Mouse (Mus musculus): Measurements from ENCODE around the gene Plcb1. TPM values are rescaled to one million over a fixed set of nuclear protein-coding genes. Genes with fewer than 3 reads are reported as not detected.
"Not testable (repeated sequence)": the region's sequence is repeated elsewhere in the genome, so short reads cannot be mapped to it uniquely, and the experiment has no call there.

Plcb1 gene
- polyA plus RNA-seq, 1 experiment from 2014 or later, result 51.8 TPM

DNA sequence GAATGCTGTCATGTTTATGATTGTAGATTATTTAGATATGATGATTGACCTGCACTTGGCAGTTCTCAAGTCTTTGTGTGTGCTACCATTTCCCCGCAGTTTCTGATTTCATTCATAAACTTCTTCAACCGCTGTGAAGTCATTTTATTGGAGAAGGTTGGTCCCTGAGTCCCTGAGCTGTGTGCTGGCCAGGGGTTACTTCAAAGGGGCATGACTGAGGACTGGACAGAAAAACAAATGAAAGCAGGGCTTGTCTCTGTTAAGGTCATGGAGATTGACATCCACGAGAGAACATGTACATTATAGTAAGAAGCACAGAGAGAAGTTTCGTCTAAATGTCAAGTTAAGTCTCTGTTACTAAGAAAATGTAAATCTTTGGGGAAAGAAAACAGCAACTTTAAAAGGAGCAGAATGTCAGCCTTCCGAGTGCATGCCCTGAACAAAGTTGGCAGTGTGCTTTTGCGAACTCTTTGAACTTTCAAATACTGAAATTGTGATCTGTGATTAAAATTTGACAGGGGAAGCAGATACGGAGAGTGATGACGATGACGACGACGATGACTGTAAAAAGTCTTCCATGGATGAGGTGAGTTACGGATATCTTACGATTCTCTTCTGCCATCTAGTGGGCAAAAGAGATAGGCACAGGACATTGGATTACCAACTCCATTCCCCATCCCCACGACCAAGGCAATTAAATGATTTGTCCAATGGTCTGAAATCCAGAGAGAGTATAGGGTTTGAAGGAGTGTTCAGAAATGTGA, 544.1 kb downstream of the Plcb1 start:
- H3K4me3 ChIP-seq (ENCODE audit: low read length), result peak overlapping the region; percentile 22
- no peak overlapping the region for H3K27ac ChIP-seq (ENCODE audit: low read depth, low read length)
- ATAC-seq, result peak; percentile 77
- H3K9ac ChIP-seq (ENCODE audit: low read depth, low read length), result no peak overlapping the region
- peak overlapping the region; percentile 57 for H3K4me2 ChIP-seq (ENCODE audit: low read length)
- no peaks in the 10 kb centered on the region for H3K36me3 ChIP-seq (ENCODE audit: control insufficient read depth, insufficient read depth, low read length)
- WGBS, result 12% methylated on average over 14 of the region's 14 CpGs
- H3K4me1 ChIP-seq (ENCODE audit: control insufficient read depth, insufficient read depth, low read depth, low read length), result 0 out of 2 replicates have a peak, but pooled peaks cover 3% of the 10 kb centered on the region
- no peaks in the 10 kb centered on the region for H3K9me3 ChIP-seq (ENCODE audit: control insufficient read depth, low read length)
- no peaks in the 10 kb centered on the region for H3K27me3 ChIP-seq (replicated peaks; ENCODE audit: control insufficient read depth, insufficient read depth, low read length)

DNA sequence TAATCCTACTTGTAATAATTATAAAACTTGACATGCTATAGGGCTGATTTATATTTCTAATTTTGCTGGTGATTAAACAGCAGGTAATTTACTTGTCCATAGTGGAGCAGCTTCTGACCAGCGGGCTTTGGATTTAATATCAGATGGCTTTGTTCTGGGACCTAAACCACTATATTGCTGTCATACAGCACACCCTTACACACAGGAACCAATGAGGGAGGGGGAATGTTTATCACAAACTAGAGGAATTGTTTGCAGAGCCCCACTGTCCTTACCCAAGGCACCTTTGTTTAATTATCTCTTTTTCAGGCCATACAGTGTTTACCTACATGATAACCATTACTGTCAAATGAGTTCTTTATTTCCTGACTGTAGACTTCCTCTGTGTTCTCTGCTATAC, 546.0 kb downstream of the Plcb1 start:
- no peaks in the 10 kb centered on the region for H3K27me3 ChIP-seq (replicated peaks; ENCODE audit: control insufficient read depth, insufficient read depth, low read length)
- 0 out of 2 replicates have a peak, but pooled peaks cover 3% of the 10 kb centered on the region for H3K4me1 ChIP-seq (ENCODE audit: control insufficient read depth, insufficient read depth, low read depth, low read length)
- H3K36me3 ChIP-seq (ENCODE audit: control insufficient read depth, insufficient read depth, low read length), result no peaks in the 10 kb centered on the region
- WGBS, result 75% methylated on average over 1 of the region's 1 CpGs
- H3K9ac ChIP-seq (ENCODE audit: low read depth, low read length), result no peak overlapping the region
- no peak overlapping the region for H3K4me3 ChIP-seq (ENCODE audit: low read length)
- H3K27ac ChIP-seq (ENCODE audit: low read depth, low read length), result no peak overlapping the region
- H3K9me3 ChIP-seq (ENCODE audit: control insufficient read depth, low read length), result no peaks in the 10 kb centered on the region
- peak; percentile 8; the same call in 1 of the 2 replicates for ATAC-seq
- no peak overlapping the region for H3K4me2 ChIP-seq (ENCODE audit: low read length)

DNA sequence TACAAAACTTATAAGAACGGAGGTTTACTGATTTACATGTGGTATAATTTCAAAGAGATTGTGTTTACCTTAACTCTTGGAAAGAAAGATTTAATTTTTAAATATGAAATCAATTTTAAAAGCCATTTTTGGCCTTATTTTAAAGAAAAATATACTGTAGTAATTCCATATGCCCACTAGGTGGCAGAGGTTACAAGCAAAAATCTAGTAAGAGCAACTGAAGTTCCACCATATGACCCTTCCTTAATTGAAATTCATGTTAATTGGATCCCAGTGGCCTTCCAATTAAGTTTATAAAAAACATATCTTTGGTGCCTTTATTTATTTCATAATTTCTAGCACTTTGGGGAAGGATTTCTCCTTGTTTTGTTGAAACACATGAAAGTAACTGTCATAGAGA, 570.4 kb downstream of the Plcb1 start:
- H3K4me3 ChIP-seq (ENCODE audit: low read length), result no peak overlapping the region
- H3K9me3 ChIP-seq (ENCODE audit: control insufficient read depth, low read length), result no peaks in the 10 kb centered on the region
- 32% methylated on average over 1 of the region's 1 CpGs for WGBS
- H3K27ac ChIP-seq (ENCODE audit: low read depth, low read length), result no peak overlapping the region
- no peak overlapping the region for H3K9ac ChIP-seq (ENCODE audit: low read depth, low read length)
- ATAC-seq, result no peak
- no peaks in the 10 kb centered on the region for H3K27me3 ChIP-seq (replicated peaks; ENCODE audit: control insufficient read depth, insufficient read depth, low read length)
- H3K4me1 ChIP-seq (ENCODE audit: control insufficient read depth, insufficient read depth, low read depth, low read length), result no peaks in the 10 kb centered on the region
- no peaks in the 10 kb centered on the region for H3K36me3 ChIP-seq (ENCODE audit: control insufficient read depth, insufficient read depth, low read length)
- no peak overlapping the region for H3K4me2 ChIP-seq (ENCODE audit: low read length)

DNA sequence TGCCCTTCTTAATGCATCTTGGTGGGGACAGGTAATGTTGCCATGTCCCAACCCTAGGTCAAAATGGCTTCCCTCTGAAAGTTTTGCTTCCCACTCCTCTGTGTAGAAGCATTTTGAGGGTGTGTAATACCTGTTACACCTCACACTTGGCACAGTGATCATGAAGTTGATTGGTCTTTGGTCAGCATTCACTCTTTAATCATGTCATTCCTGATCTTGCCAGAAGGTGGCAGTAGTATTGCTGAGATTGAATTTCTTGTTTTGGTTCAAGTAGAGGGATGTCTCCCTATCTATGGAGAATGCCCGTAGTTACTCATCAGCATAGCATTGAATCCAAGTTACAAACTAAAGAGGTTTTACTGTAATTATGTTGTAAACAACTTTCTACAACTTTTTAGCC, 575.9 kb downstream of the Plcb1 start:
- Histone ChIP-seq H3K4me3 (ENCODE audit: low read length) (no peak overlapping the region), H3K36me3 (ENCODE audit: control insufficient read depth, insufficient read depth, low read length) (no peaks in the 10 kb centered on the region), H3K4me2 (ENCODE audit: low read length) (no peak overlapping the region), H3K4me1 (ENCODE audit: control insufficient read depth, insufficient read depth, low read depth, low read length) (no peaks in the 10 kb centered on the region), H3K27ac (ENCODE audit: low read depth, low read length) (no peak overlapping the region), H3K9me3 (ENCODE audit: control insufficient read depth, low read length) (no peaks in the 10 kb centered on the region), H3K9ac (ENCODE audit: low read depth, low read length) (no peak overlapping the region), H3K27me3 (replicated peaks; ENCODE audit: control insufficient read depth, insufficient read depth, low read length) (no peaks in the 10 kb centered on the region)
- 15% methylated on average over 1 of the region's 1 CpGs for WGBS
- peak; percentile 63; the same call in 1 of the 2 replicates for ATAC-seq

DNA sequence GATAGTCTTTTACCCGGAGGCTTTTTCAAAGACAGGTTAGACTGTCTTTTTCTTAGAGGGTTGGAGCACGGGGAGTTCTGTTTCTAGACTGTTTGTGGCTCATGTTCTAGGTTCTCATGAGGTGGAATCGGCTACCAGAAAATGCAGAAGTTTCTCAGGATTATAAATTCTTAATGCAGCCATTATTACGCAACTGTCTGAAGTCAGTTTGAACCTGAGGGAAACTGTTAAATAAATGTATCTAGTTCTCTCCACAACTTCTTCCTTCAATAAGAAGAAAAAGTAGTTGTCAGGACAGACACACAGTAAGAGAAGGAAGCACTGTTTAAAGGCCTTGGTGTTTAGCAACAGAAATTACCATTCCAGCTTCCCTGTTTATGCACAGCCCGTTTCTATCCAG, 577.1 kb downstream of the Plcb1 start:
- WGBS, result 88% methylated on average over 5 of the region's 5 CpGs
- Histone ChIP-seq H3K9ac (ENCODE audit: low read depth, low read length) (no peak overlapping the region), H3K9me3 (ENCODE audit: control insufficient read depth, low read length) (no peaks in the 10 kb centered on the region), H3K36me3 (ENCODE audit: control insufficient read depth, insufficient read depth, low read length) (no peaks in the 10 kb centered on the region), H3K27me3 (replicated peaks; ENCODE audit: control insufficient read depth, insufficient read depth, low read length) (no peaks in the 10 kb centered on the region), H3K4me2 (ENCODE audit: low read length) (no peak overlapping the region), H3K4me3 (ENCODE audit: low read length) (no peak overlapping the region), H3K27ac (ENCODE audit: low read depth, low read length) (no peak overlapping the region), H3K4me1 (ENCODE audit: control insufficient read depth, insufficient read depth, low read depth, low read length) (no peaks in the 10 kb centered on the region)
- ATAC-seq, result no peak

DNA sequence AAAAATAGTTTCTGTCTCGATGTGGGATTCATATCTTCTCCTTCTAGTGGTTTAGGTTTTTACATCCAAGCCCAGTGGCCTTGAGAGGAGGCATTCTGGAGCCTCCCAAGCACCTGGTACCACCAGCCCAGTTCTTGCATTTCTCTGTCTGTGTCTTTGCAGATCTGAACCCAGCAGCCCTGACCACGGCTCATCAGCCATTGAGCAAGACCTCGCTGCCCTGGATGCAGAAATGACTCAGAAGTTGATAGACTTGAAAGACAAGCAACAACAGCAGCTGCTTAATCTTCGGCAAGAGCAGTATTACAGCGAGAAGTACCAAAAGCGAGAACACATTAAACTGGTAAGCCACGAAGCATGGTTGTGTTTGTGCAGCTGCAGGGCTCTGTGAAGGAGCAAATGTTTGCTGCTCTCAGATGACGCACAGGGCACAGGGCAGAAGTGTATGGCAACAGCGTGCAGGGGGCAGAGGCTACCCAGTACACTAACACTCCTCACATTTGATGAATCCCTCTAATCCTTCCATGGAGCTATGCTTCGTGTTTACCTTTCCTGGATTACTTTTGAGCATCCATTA, 584.5 kb downstream of the Plcb1 start:
- ATAC-seq, result no peak; the same call in 1 of the 2 replicates
- H3K9me3 ChIP-seq (ENCODE audit: control insufficient read depth, low read length), result no peaks in the 10 kb centered on the region
- H3K36me3 ChIP-seq (ENCODE audit: control insufficient read depth, insufficient read depth, low read length), result no peaks in the 10 kb centered on the region
- no peak overlapping the region for H3K27ac ChIP-seq (ENCODE audit: low read depth, low read length)
- H3K27me3 ChIP-seq (replicated peaks; ENCODE audit: control insufficient read depth, insufficient read depth, low read length), result no peaks in the 10 kb centered on the region
- H3K9ac ChIP-seq (ENCODE audit: low read depth, low read length), result no peak overlapping the region
- H3K4me2 ChIP-seq (ENCODE audit: low read length), result no peak overlapping the region
- no peaks in the 10 kb centered on the region for H3K4me1 ChIP-seq (ENCODE audit: control insufficient read depth, insufficient read depth, low read depth, low read length)
- 74% methylated on average over 10 of the region's 10 CpGs for WGBS
- H3K4me3 ChIP-seq (ENCODE audit: low read length), result no peak overlapping the region

DNA sequence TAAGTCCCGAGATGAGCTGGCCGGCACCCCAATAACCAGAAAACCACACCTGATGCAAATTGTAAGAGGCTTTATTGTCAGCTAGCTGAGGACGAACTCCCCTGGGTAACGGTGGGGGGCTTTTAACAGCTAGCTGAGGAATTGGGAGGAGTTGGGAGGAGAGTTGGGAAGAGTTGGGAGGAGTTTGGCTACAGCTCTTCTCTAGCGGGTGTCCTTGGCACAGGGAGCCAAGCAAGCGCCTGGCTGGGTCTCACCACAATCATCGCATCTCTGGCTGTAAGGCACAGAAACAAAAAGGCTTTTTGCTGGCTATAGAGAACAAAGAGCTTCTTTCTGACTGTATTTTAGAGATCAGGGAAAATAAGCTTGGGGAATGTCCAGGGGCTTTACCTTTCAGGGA, 594.9 kb downstream of the Plcb1 start:
- 31% methylated on average over 7 of the region's 7 CpGs for WGBS
- not testable (repeated sequence) for H3K27ac ChIP-seq (ENCODE audit: low read depth, low read length); H3K36me3 ChIP-seq (ENCODE audit: control insufficient read depth, insufficient read depth, low read length); H3K9me3 ChIP-seq (ENCODE audit: control insufficient read depth, low read length); H3K4me3 ChIP-seq (ENCODE audit: low read length); H3K9ac ChIP-seq (ENCODE audit: low read depth, low read length); H3K27me3 ChIP-seq (replicated peaks; ENCODE audit: control insufficient read depth, insufficient read depth, low read length); H3K4me1 ChIP-seq (ENCODE audit: control insufficient read depth, insufficient read depth, low read depth, low read length)
- H3K4me2 ChIP-seq (ENCODE audit: low read length), result 0 out of 2 replicates have a peak overlapping the region, but pooled peaks have one; percentile 7
- ATAC-seq, result 0 out of 2 replicates have a peak, but pooled peaks have one; percentile 50

DNA sequence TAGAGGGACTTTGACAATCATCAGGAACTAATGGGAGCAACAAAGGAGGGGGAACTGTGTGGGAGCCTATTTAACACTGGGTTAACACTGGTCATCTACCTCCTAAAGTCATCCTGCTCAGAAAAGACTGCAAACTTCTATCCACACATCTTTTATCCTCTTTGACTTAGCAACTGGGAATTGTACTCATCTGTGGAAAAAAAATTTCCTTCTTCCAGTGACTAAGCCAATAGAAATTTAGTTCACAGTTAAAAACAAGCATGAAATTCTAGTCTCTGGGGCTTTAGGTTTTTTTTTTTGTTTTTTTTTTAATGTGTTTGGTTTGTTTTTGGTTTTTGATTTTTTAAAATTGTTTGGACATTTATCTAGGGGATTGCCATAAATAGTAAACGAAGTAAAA, 595.5 kb downstream of the Plcb1 start:
- Histone ChIP-seq H3K4me1 (ENCODE audit: control insufficient read depth, insufficient read depth, low read depth, low read length) (no peaks in the 10 kb centered on the region; the same call in 1 of the 2 replicates), H3K9ac (ENCODE audit: low read depth, low read length) (no peak overlapping the region), H3K4me3 (ENCODE audit: low read length) (no peak overlapping the region), H3K9me3 (ENCODE audit: control insufficient read depth, low read length) (no peaks in the 10 kb centered on the region), H3K27me3 (replicated peaks; ENCODE audit: control insufficient read depth, insufficient read depth, low read length) (no peaks in the 10 kb centered on the region), H3K4me2 (ENCODE audit: low read length) (no peak overlapping the region), H3K27ac (ENCODE audit: low read depth, low read length) (no peak overlapping the region), H3K36me3 (ENCODE audit: control insufficient read depth, insufficient read depth, low read length) (no peaks in the 10 kb centered on the region)
- WGBS, result 88% methylated on average over 1 of the region's 1 CpGs
- no peak for ATAC-seq

DNA sequence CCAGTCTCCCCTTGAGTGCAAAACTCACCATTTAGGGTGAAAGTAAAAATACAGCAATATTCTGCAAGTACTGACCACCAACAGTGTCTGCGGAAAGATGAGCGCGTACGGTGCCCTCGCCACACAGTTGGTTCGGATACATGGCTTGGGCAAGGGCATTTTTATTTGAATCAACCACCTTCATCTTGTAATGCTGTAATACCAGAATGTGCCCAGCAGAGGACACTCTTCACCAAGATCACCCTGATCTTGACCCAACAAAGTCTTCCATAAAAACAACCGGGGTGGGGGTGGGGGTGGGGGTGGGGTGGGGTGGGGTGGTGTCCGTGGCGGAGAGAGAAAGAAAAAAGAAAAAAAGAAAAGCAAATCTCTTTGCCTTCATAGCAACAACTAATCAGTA, 602.1 kb downstream of the Plcb1 start:
- no peaks in the 10 kb centered on the region for H3K27me3 ChIP-seq (replicated peaks; ENCODE audit: control insufficient read depth, insufficient read depth, low read length)
- 61% methylated on average over 9 of the region's 9 CpGs for WGBS
- no peak overlapping the region for H3K4me2 ChIP-seq (ENCODE audit: low read length)
- H3K27ac ChIP-seq (ENCODE audit: low read depth, low read length), result no peak overlapping the region
- H3K4me1 ChIP-seq (ENCODE audit: control insufficient read depth, insufficient read depth, low read depth, low read length), result no peaks in the 10 kb centered on the region
- no peak overlapping the region for H3K4me3 ChIP-seq (ENCODE audit: low read length)
- 0 out of 2 replicates have a peak, but pooled peaks cover 2% of the 10 kb centered on the region for H3K36me3 ChIP-seq (ENCODE audit: control insufficient read depth, insufficient read depth, low read length)
- ATAC-seq, result no peak
- H3K9me3 ChIP-seq (ENCODE audit: control insufficient read depth, low read length), result no peaks in the 10 kb centered on the region
- no peak overlapping the region for H3K9ac ChIP-seq (ENCODE audit: low read depth, low read length)

All from hindbrain, embryonic 16.5 days (tissue).